8 mouse cellular contexts compared by ENCODE assay signal in genomic region chr1:177442821-177443723, GRCm38 (mm10). TPM values are rescaled to one million over a fixed set of nuclear protein-coding genes. Genes with fewer than 3 reads are reported as not detected.
DNase-seq lines count a peak whose midpoint lies in the region; ATAC-seq lines count a peak whose summit lies in the region.

No protein-coding gene starts in this region.

- no peak for ATAC-seq in hindbrain, embryonic 15.5 days (ENCODE audit: low FRiP score, low read depth)
- ATAC-seq in liver, embryonic 12.5 days = no peak

- peak overlapping the region; percentile 94 for H3K4me3 ChIP-seq in forebrain, embryonic 10.5 days
- H3K4me3 ChIP-seq in hindbrain, embryonic 15.5 days = peak overlapping the region; percentile 93
- H3K4me3 ChIP-seq in liver, embryonic 12.5 days = peak overlapping the region; percentile 85

- peak overlapping the region; percentile 74 for H3K9ac ChIP-seq in hindbrain, embryonic 15.5 days
- H3K9ac ChIP-seq in liver, embryonic 12.5 days = peak overlapping the region; percentile 89

- WGBS in forebrain, embryonic 10.5 days = under 1% methylated on average over 58 of the region's 62 CpGs
- whole genome bisulfite sequencing in hindbrain, embryonic 15.5 days = under 1% methylated on average over 43 of the region's 62 CpGs
- WGBS in liver, embryonic 12.5 days (ENCODE audit: insufficient replicate concordance) = 2% methylated on average over 57 of the region's 62 CpGs

- H3K9me3 ChIP-seq in forebrain, embryonic 10.5 days = no peaks in the 10 kb centered on the region
- H3K9me3 ChIP-seq in hindbrain, embryonic 15.5 days = no peaks in the 10 kb centered on the region
- H3K9me3 ChIP-seq in liver, embryonic 12.5 days (replicated peaks) = no peaks in the 10 kb centered on the region

- H3K36me3 ChIP-seq in forebrain, embryonic 10.5 days (replicated peaks) = peaks cover 12% of the 10 kb centered on the region
- H3K36me3 ChIP-seq in hindbrain, embryonic 15.5 days = no peaks in the 10 kb centered on the region
- peaks cover 13% of the 10 kb centered on the region for H3K36me3 ChIP-seq in liver, embryonic 12.5 days

- peak overlapping the region; percentile 98 for H3K27ac ChIP-seq in forebrain, embryonic 10.5 days
- peak overlapping the region; percentile 95 for H3K27ac ChIP-seq in hindbrain, embryonic 15.5 days (replicated peaks)
- H3K27ac ChIP-seq in liver, embryonic 12.5 days = peak overlapping the region; percentile 90

- DNase-seq in adrenal gland, adult (ENCODE audit: inconsistent age in 2 of 2, low spot score in 1 of 2) = peak; percentile 57 to 82
- DNase-seq in adrenal gland, postnatal 4 days (ENCODE audit: low spot score in 2 of 2) = no peak
- DNase-seq in adrenal gland, postnatal 25 days = peak; percentile 19
- peak; percentile 44 for DNase-seq in forebrain, embryonic 10.5 days (ENCODE audit: extremely low spot score, low spot score)
- peak; percentile 59 for DNase-seq in naive thymus-derived CD4-positive, alpha-beta T cell, adult 2 months (ENCODE audit: low read depth)
- peak; percentile 58 to 69 for DNase-seq in thymus, postnatal 10 days (ENCODE audit: low spot score in 2 of 2)

- no peaks in the 10 kb centered on the region for H3K27me3 ChIP-seq in forebrain, embryonic 10.5 days (ENCODE audit: poor library complexity, severe bottlenecking)
- no peaks in the 10 kb centered on the region for H3K27me3 ChIP-seq in hindbrain, embryonic 15.5 days
- H3K27me3 ChIP-seq in liver, embryonic 12.5 days (replicated peaks) = no peaks in the 10 kb centered on the region

- H3K4me1 ChIP-seq in forebrain, embryonic 10.5 days = peaks cover 68% of the 10 kb centered on the region
- peaks cover 45% of the 10 kb centered on the region for H3K4me1 ChIP-seq in hindbrain, embryonic 15.5 days (replicated peaks)
- peaks cover 35% of the 10 kb centered on the region for H3K4me1 ChIP-seq in liver, embryonic 12.5 days

- H3K4me2 ChIP-seq in hindbrain, embryonic 15.5 days = peak overlapping the region; percentile 92
- peak overlapping the region; percentile 96 for H3K4me2 ChIP-seq in liver, embryonic 12.5 days

RNA-seq across cellular contexts. Expression of gene Zbtb18, which starts 0.9 kb away (rescaled TPM):
- total RNA-seq in adrenal gland, postnatal 4 days (2021) = 10 to 100 TPM; 32.3 to 36.5 TPM
- 25.8 and 30.3 TPM in 2 replicates for total RNA-seq in adrenal gland, postnatal 25 days (2021)
- polyA plus RNA-seq in forebrain, embryonic 10.5 days (2016; fragmentation: Nextera tagmentation; extraction: Ambion mirVana) = 2.1 and 3.0 TPM in 2 replicates
- polyA plus RNA-seq in hindbrain, embryonic 15.5 days (2015; fragmentation: Nextera tagmentation; extraction: Ambion mirVana) = 11.8 and 16.3 TPM in 2 replicates
- polyA plus RNA-seq in liver, embryonic 12.5 days (2016; fragmentation: Nextera tagmentation; extraction: Ambion mirVana) = 0.49 TPM in 2 replicates

Comparison
In these comparisons a context has a peak if more than half of its experiments do, and no peak if none do; other contexts are left out.
1. DNase-seq: peak in adrenal gland, adult (2 of 2), adrenal gland, postnatal 25 days (single experiment), forebrain, embryonic 10.5 days (single experiment), naive thymus-derived CD4-positive, alpha-beta T cell, adult 2 months (single experiment) and thymus, postnatal 10 days (2 of 2); none in adrenal gland, postnatal 4 days (0 of 2).
2. Peak in every context shown above with its lines, with median percentiles within 50 percentile points of each other: H3K27ac ChIP-seq and H3K4me3 ChIP-seq.